Mouse (Mus musculus) spleen, embryonic (tissue): Measurements from ENCODE around the gene Ngp.
"Not testable (repeated sequence)": the region's sequence is repeated elsewhere in the genome, so short reads cannot be mapped to it uniquely, and the experiment has no call there.

Experiments used
- CTCF ChIA-PET: fragments of 350-600 bp; sonication (Branson Sonifier 250); formaldehyde crosslinking; loops from one replicate; lab custom pipeline; 2022; lab: Charles Lee

The Ngp gene

GRCm38 (mm10) chr9:110419511-110420112 is at the start of gene Ngp:
Gene Ngp (plus strand): TSS chr9:110419747.
- CTCF ChIA-PET, result no interaction called here

GRCm38 (mm10) chr9:110369860-110370259 is 49.7 kb upstream of the Ngp start:
- CTCF ChIA-PET, result no interaction called here

GRCm38 (mm10) chr9:110373871-110374270 is 45.7 kb upstream of the Ngp start:
- CTCF ChIA-PET, result no interaction called here

- CTCF ChIA-PET, result no interaction called here
Observed at GRCm38 (mm10) chr9:110375668-110376067, 43.9 kb upstream of the Ngp start.

GRCm38 (mm10) chr9:110377655-110378054 is 41.9 kb upstream of the Ngp start:
- CTCF ChIA-PET, result not testable (repeated sequence)

GRCm38 (mm10) chr9:110379361-110379760 is 40.2 kb upstream of the Ngp start:
- CTCF ChIA-PET, result no interaction called here

- CTCF ChIA-PET, result no interaction called here
Observed at GRCm38 (mm10) chr9:110380662-110381061, 38.9 kb upstream of the Ngp start.

GRCm38 (mm10) chr9:110381292-110381691 is 38.3 kb upstream of the Ngp start:
- CTCF ChIA-PET, result no interaction called here

- CTCF ChIA-PET, result no interaction called here
Observed at GRCm38 (mm10) chr9:110384369-110384929, 35.1 kb upstream of the Ngp start.

- CTCF ChIA-PET, result no interaction called here
Observed at GRCm38 (mm10) chr9:110388011-110388410, 31.5 kb upstream of the Ngp start.

- CTCF ChIA-PET, result interaction anchor here (0.6 kb wide), 1 partner anchor 266 kb away, joined by 3 read pairs; no protein-coding TSS in a partner anchor
Observed at GRCm38 (mm10) chr9:110390843-110391242, 28.7 kb upstream of the Ngp start.

- CTCF ChIA-PET, result no interaction called here
Observed at GRCm38 (mm10) chr9:110393295-110393694, 26.3 kb upstream of the Ngp start.

GRCm38 (mm10) chr9:110400650-110401049 is 18.9 kb upstream of the Ngp start:
- CTCF ChIA-PET, result interaction anchor here (0.7 kb wide), 1 partner anchor 10 kb away, joined by 3 read pairs; no protein-coding TSS in a partner anchor

GRCm38 (mm10) chr9:110402731-110403130 is 16.8 kb upstream of the Ngp start:
- CTCF ChIA-PET, result no interaction called here

- CTCF ChIA-PET, result not testable (repeated sequence)
Observed at GRCm38 (mm10) chr9:110403240-110403639, 16.3 kb upstream of the Ngp start.

- CTCF ChIA-PET, result interaction anchor here (0.6 to 1.4 kb wide), 2 partner anchors 53 to 135 kb away, joined by 3 to 4 read pairs; no protein-coding TSS in a partner anchor
Observed at GRCm38 (mm10) chr9:110407311-110408098, 12.0 kb upstream of the Ngp start.

- CTCF ChIA-PET, result interaction anchor here (0.6 to 1.4 kb wide), 2 partner anchors 10 to 52 kb away, joined by 4 to 11 read pairs; no protein-coding TSS in a partner anchor
Observed at GRCm38 (mm10) chr9:110408099-110408773, 11.3 kb upstream of the Ngp start, which contains the start of gene Ptpn23. Gene Ptpn23 (minus strand): TSS chr9:110408213.

- CTCF ChIA-PET, result interaction anchor here (0.6 to 1.0 kb wide), 6 partner anchors 11 to 711 kb away, joined by 3 to 17 read pairs (median 3); no protein-coding TSS in a partner anchor
Observed at GRCm38 (mm10) chr9:110410908-110411887, 8.3 kb upstream of the Ngp start.

- CTCF ChIA-PET, result interaction anchor here (0.7 kb wide), 1 partner anchor 276 kb away, joined by 5 read pairs; no protein-coding TSS in a partner anchor
Observed at GRCm38 (mm10) chr9:110412926-110413325, 6.6 kb upstream of the Ngp start.

- CTCF ChIA-PET, result interaction anchor here (0.6 to 0.7 kb wide), 2 partner anchors 36 to 275 kb away, joined by 3 to 5 read pairs; no protein-coding TSS in a partner anchor
Observed at GRCm38 (mm10) chr9:110413785-110414184, 5.8 kb upstream of the Ngp start.
